Mouse (Mus musculus) CH12.LX (cell line): ENCODE data around the gene Pi4k2b. TPM values are rescaled to one million over a fixed set of nuclear protein-coding genes. Genes with fewer than 3 reads are reported as not detected.

Source experiments
- DNase-seq: peaks from one replicate; pipeline ENCODE4 v3.0.0-alpha.2; 2013; ENCODE audit errors: extremely low read depth
- H3K27ac ChIP-seq: 2 replicates; pipeline ENCODE4 v1.5.1; 2012; ENCODE audit warnings: low read depth, mild to moderate bottlenecking, control low read depth, moderate library complexity; ENCODE audit not compliant: insufficient read depth
- H3K27me3 ChIP-seq: replicated peaks from 2 replicates; pipeline ENCODE3; 2012; ENCODE audit warnings: inconsistent platforms
- H3K36me3 ChIP-seq, 2 experiments: replicated peaks in 1 of 2; 2 replicates each; pipeline versions ENCODE3 to v1.6.1; 2012; ENCODE audit warnings: inconsistent platforms in 1 of 2, low read length in 1 of 2, mild to moderate bottlenecking in 1 of 2, mixed read lengths in 1 of 2, moderate library complexity in 1 of 2; ENCODE audit not compliant: control insufficient read depth in 1 of 2, insufficient read depth in 1 of 2
- H3K4me1 ChIP-seq, 2 experiments: 2 replicates each; pipeline ENCODE4 v1.6.1; 2012; ENCODE audit warnings: inconsistent platforms in 1 of 2, moderate library complexity in 1 of 2; ENCODE audit not compliant: insufficient read depth in 2 of 2, control insufficient read depth in 1 of 2
- H3K4me2 ChIP-seq: 2 replicates; pipeline ENCODE4 v1.6.1; 2012; ENCODE audit warnings: low read depth, mild to moderate bottlenecking, control low read depth; ENCODE audit not compliant: poor library complexity, insufficient read depth, severe bottlenecking
- H3K4me3 ChIP-seq, 3 experiments: fragments of 150-350 bp in 1 of 3; sonication (generic) in 1 of 3; replicated peaks in 1 of 3; 2 replicates each; pipeline versions ENCODE3 to v1.5.1; 2011 to 2012; ENCODE audit warnings: low read depth in 2 of 3, low read length in 2 of 3, mild to moderate bottlenecking in 2 of 3, moderate library complexity in 2 of 3, control low read depth in 1 of 3, improper control_type of control experiment in 1 of 3, inconsistent platforms in 1 of 3, mixed read lengths in 1 of 3; ENCODE audit not compliant: poor library complexity in 1 of 3
- H3K79me2 ChIP-seq: replicated peaks from 2 replicates; pipeline ENCODE4 v1.6.1; 2012; ENCODE audit warnings: mild to moderate bottlenecking, moderate library complexity; ENCODE audit not compliant: control insufficient read depth, poor library complexity, insufficient read depth, severe bottlenecking; ENCODE audit errors: extremely low read depth
- H3K9ac ChIP-seq: 2 replicates; pipeline ENCODE4 v1.6.1; 2012; ENCODE audit warnings: low read depth, mild to moderate bottlenecking, control low read depth, moderate library complexity; ENCODE audit not compliant: insufficient read depth
- H3K9me3 ChIP-seq: replicated peaks from 2 replicates; pipeline ENCODE3; 2012; ENCODE audit warnings: low read length, inconsistent platforms, mixed read lengths
- BHLHE40 ChIP-seq: IDR thresholded peaks from 2 replicates; pipeline ENCODE4 v1.6.1; 2011; ENCODE audit warnings: mild to moderate bottlenecking, low read depth, low read length, improper control_type of control experiment
- CHD1 ChIP-seq: IDR thresholded peaks from 2 replicates; pipeline ENCODE4 v1.6.1; 2012; ENCODE audit warnings: low read depth, low read length, improper control_type of control experiment, inconsistent platforms
- CHD2 ChIP-seq: IDR thresholded peaks from 2 replicates; pipeline ENCODE4 v1.6.1; 2011; ENCODE audit warnings: low read length, improper control_type of control experiment
- CTCF ChIP-seq, 2 experiments: IDR thresholded peaks in 1 of 2; conservative IDR thresholded peaks in 1 of 2; 2 replicates each; pipeline ENCODE4 v1.5.1; 2011 to 2012; ENCODE audit warnings: low read depth in 2 of 2, low read length in 2 of 2, improper control_type of control experiment in 1 of 2, inconsistent platforms in 1 of 2, mild to moderate bottlenecking in 1 of 2, moderate library complexity in 1 of 2
- ELF1 ChIP-seq: IDR thresholded peaks from 2 replicates; pipeline ENCODE4 v1.6.1; 2014; ENCODE audit warnings: low read depth, mild to moderate bottlenecking, inconsistent platforms, low read length, improper control_type of control experiment
- EP300 ChIP-seq: IDR thresholded peaks from 2 replicates; pipeline ENCODE4 v1.6.1; 2011; ENCODE audit warnings: low read length, improper control_type of control experiment
- ETS1 ChIP-seq: conservative IDR thresholded peaks from 2 replicates; pipeline ENCODE4 v1.6.1; 2012; ENCODE audit warnings: low read depth, mild to moderate bottlenecking, inconsistent platforms, low read length, improper control_type of control experiment, moderate library complexity
- HCFC1 ChIP-seq: IDR thresholded peaks from 2 replicates; pipeline ENCODE4 v1.6.1; 2012; ENCODE audit warnings: low read depth, mild to moderate bottlenecking, inconsistent platforms, low read length, improper control_type of control experiment
- IRF4 ChIP-seq: IDR thresholded peaks from 2 replicates; pipeline ENCODE4 v1.6.1; 2014; ENCODE audit warnings: low read depth, mild to moderate bottlenecking, inconsistent platforms, low read length, improper control_type of control experiment
- JUN ChIP-seq: IDR thresholded peaks from 2 replicates; pipeline ENCODE4 v1.6.1; 2011; ENCODE audit warnings: low read depth, mild to moderate bottlenecking, low read length, improper control_type of control experiment, moderate library complexity; ENCODE audit not compliant: insufficient read depth
- JUND ChIP-seq: conservative IDR thresholded peaks from 2 replicates; pipeline ENCODE4 v1.6.1; 2011; ENCODE audit warnings: low read depth, low read length, improper control_type of control experiment
- KAT2A ChIP-seq: IDR thresholded peaks from 2 replicates; pipeline ENCODE4 v1.6.1; 2012; ENCODE audit warnings: low read length, improper control_type of control experiment, inconsistent platforms; ENCODE audit not compliant: insufficient replicate concordance
- MAFK ChIP-seq: IDR thresholded peaks from 2 replicates; pipeline ENCODE4 v1.6.1; 2011; ENCODE audit warnings: low read length, improper control_type of control experiment; ENCODE audit not compliant: insufficient replicate concordance
- MAZ ChIP-seq: IDR thresholded peaks from 2 replicates; pipeline ENCODE4 v1.6.1; 2012; ENCODE audit warnings: low read depth, mild to moderate bottlenecking, inconsistent platforms, low read length, improper control_type of control experiment, moderate library complexity
- MXI1 ChIP-seq: IDR thresholded peaks from 2 replicates; pipeline ENCODE4 v1.6.1; 2011; ENCODE audit warnings: mild to moderate bottlenecking, low read depth, low read length, improper control_type of control experiment
- NELFE ChIP-seq: IDR thresholded peaks from 2 replicates; pipeline ENCODE4 v1.6.1; 2011; ENCODE audit warnings: low read depth, low read length, improper control_type of control experiment
- RAD21 ChIP-seq: IDR thresholded peaks from 2 replicates; pipeline ENCODE4 v1.6.1; 2011; ENCODE audit warnings: low read depth, mild to moderate bottlenecking, low read length, improper control_type of control experiment, moderate library complexity
- RCOR1 ChIP-seq: conservative IDR thresholded peaks from 2 replicates; pipeline ENCODE4 v1.6.1; 2012; ENCODE audit warnings: low read depth, mild to moderate bottlenecking, inconsistent platforms, low read length, improper control_type of control experiment
- SIN3A ChIP-seq: IDR thresholded peaks from 2 replicates; pipeline ENCODE4 v1.6.1; 2012; ENCODE audit warnings: low read length, improper control_type of control experiment, inconsistent platforms
- SMC3 ChIP-seq: IDR thresholded peaks from 2 replicates; pipeline ENCODE4 v1.6.1; 2011; ENCODE audit warnings: low read depth, low read length, improper control_type of control experiment
- USF1 ChIP-seq: IDR thresholded peaks from 2 replicates; pipeline ENCODE4 v1.6.1; 2014; ENCODE audit warnings: low read depth, mild to moderate bottlenecking, inconsistent platforms, low read length, improper control_type of control experiment
- ZC3H11A ChIP-seq: IDR thresholded peaks from 2 replicates; pipeline ENCODE4 v1.6.1; 2012; ENCODE audit warnings: low read depth, mild to moderate bottlenecking, inconsistent platforms, low read length, improper control_type of control experiment
- ZNF384 ChIP-seq: IDR thresholded peaks from 2 replicates; pipeline ENCODE4 v1.6.1; 2012; ENCODE audit warnings: low read depth, low read length, improper control_type of control experiment, inconsistent platforms
- dilution Hi-C: fragments of 300-500 bp; cut with MboI; formaldehyde crosslinking; loops from 2 replicates; pipeline ENCODE4 v1.14.3; 2020; ENCODE audit warnings: low sequenced_read_pairs; ENCODE audit not compliant: extremely low pct_unique_long_range_greater_than_20kb, extremely low pct_ligation_motif_present
- in situ Hi-C: fragments of 300-500 bp; cut with MboI; formaldehyde crosslinking; loops from 3 replicates; pipeline ENCODE4 v1.14.3; 2019; ENCODE audit warnings: low sequenced_read_pairs, low pct_ligation_motif_present, low pct_unique_long_range_greater_than_20kb, mixed read lengths
- polyA plus RNA-seq: library from polyadenylated mRNA; unstranded; fragments of >175 nt; gene quantifications from 2 replicates; pipeline ENCODE4 v1.2.1, GENCODE M21; 2012; ENCODE audit warnings: low read depth; ENCODE audit not compliant: insufficient read length
- total RNA-seq, 2 experiments: library from RNA; depleted of rRNA; stranded (reverse); fragments of 300-350 nt in 1 of 2; fragments of >200 nt in 1 of 2; gene quantifications; 2 replicates each; pipeline ENCODE4 v1.2.3; 2012 to 2014

Pi4k2b gene
- total and polyA plus RNA-seq, 3 experiments = 10.8 to 27.1 (median 17.0) TPM

DNA sequence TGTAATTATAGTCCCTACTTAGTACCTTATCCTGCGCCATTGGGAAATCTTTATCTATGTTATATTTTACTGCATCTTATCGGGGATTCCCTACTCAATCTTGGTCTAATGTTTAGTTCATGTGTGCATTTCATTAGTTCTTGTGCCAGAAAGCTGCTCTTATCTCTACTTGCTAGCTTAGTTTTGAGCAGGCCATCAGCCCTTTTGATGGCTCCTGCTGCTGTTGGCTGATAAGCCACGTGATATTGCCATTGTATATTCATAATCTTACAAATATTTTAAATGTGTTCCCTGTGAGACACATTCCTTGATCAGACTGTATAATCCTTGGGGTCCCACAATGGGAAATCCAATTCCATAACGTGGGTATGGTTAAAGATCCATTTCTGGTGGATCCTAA is 36.8 kb upstream of the Pi4k2b start:
- Histone ChIP-seq H3K27ac (no peak overlapping the region), H3K9me3 (no peaks in the 10 kb centered on the region), H3K79me2 (no peaks in the 10 kb centered on the region), H3K36me3 (no peaks in the 10 kb centered on the region), H3K4me2 (no peak overlapping the region), H3K4me3 (no peak overlapping the region), H3K27me3 (no peaks in the 10 kb centered on the region), H3K4me1 (no peaks in the 10 kb centered on the region), H3K9ac (no peak overlapping the region)
- dilution Hi-C loops = no loop called here
- in situ Hi-C loops = no loop called here
- no peak for DNase-seq
- TF ChIP-seq MAZ (no peak), CHD2 (no peak), SIN3A (no peak), SMC3 (no peak), MXI1 (no peak), IRF4 (no peak), JUND (no peak), CHD1 (no peak), BHLHE40 (no peak), MAFK (no peak)

- dilution Hi-C loops (no loop called here), in situ Hi-C loops (no loop called here)
- H3K36me3 ChIP-seq = no peaks in the 10 kb centered on the region
- H3K9me3 ChIP-seq = no peaks in the 10 kb centered on the region
- H3K4me1 ChIP-seq = no peaks in the 10 kb centered on the region
- no peaks in the 10 kb centered on the region for H3K79me2 ChIP-seq
- H3K4me3 ChIP-seq = no peak overlapping the region
- no peaks in the 10 kb centered on the region for H3K27me3 ChIP-seq
- H3K9ac ChIP-seq = no peak overlapping the region
- H3K4me2 ChIP-seq = no peak overlapping the region
- TF ChIP-seq USF1 = no peak
- TF ChIP-seq BHLHE40 = no peak
- no peak for TF ChIP-seq NELFE
- TF ChIP-seq MAZ = no peak
- no peak for TF ChIP-seq RAD21
- TF ChIP-seq HCFC1 = no peak
- TF ChIP-seq MXI1 = no peak
- no peak for TF ChIP-seq JUN
- TF ChIP-seq ZC3H11A = no peak
- TF ChIP-seq EP300 = no peak
- no peak for TF ChIP-seq ETS1
- TF ChIP-seq KAT2A = no peak
- no peak for TF ChIP-seq ELF1
- no peak for TF ChIP-seq CTCF (conservative IDR thresholded peaks at IDR 0.05 in 1 of 2, IDR thresholded peaks at IDR 0.05 in 1 of 2; ENCODE audit: low read depth in 2 of 2, low read length in 2 of 2)
- no peak for TF ChIP-seq IRF4
- TF ChIP-seq RCOR1 = no peak
- no peak for TF ChIP-seq ZNF384
- no peak overlapping the region for H3K27ac ChIP-seq
- no peak for DNase-seq
These were observed 28.7 kb upstream of the Pi4k2b start for GRCm38 (mm10) chr5:52712704-52713103.
